Mouse (Mus musculus): ENCODE results near the gene Atrip.

The Atrip gene

GRCm38 (mm10) chr9:109073661-109074573 is at the start of gene Atrip:
Gene Atrip (minus strand): TSS chr9:109074124.
- DNase-seq (ENCODE audit: extremely low read depth, low read depth): peak; percentile 76

- DNase-seq (ENCODE audit: extremely low read depth, low read depth): peak; percentile 42
Observed at GRCm38 (mm10) chr9:109123266-109123665, 49.3 kb upstream of the Atrip start.

DNA sequence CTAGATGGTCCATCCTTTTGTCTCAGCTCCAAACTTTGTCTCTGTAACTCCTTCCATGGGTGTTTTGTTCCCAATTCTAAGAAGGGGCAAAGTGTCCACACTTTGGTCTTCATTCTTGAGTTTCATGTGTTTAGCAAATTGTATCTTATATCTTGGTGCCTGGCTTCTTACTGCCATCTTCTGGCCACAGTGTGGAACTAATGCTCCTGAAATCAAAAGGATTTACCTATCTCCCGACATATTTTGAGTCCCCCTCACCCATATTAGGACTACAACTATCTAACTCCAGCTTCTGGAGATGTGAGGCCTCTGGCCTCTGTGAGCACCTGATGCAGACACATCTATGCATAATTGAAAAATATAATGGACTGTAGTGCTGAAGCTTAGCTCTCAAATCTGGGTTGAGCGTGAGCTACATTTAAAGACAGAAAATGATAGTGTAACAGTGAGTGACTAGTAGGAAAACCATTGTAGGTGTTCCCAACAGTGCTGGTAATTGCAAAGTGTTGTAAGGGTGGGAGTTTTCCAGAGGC is 48.7 kb upstream of the Atrip start:
- peak; percentile 38 for DNase-seq (ENCODE audit: extremely low read depth, low read depth)

DNA sequence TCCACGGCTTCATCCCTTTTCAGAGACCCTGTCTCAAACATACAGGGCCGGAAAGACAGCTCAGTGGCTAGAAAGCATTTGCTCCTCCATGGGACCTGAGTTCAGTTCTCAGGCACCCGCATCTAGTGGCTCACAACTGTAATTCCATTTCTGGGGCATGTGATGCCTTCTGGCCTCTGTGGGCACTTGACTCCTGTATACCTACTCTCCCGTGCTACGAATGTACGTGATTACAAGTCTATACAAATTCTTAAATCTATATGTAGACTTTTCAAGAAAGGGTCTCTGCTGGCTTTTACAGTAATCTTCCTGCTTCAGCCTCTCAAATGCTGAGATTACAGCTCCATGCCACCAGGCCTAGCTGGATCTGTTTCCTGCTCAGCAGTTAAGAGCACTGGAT is 47.0 kb upstream of the Atrip start:
- DNase-seq (ENCODE audit: extremely low read depth, low read depth): no peak

GRCm38 (mm10) chr9:109119571-109119970 is 45.6 kb upstream of the Atrip start:
- no peak for DNase-seq (ENCODE audit: extremely low read depth, low read depth)

- no peak for DNase-seq (ENCODE audit: extremely low read depth, low read depth)
Observed at GRCm38 (mm10) chr9:109118106-109118505, 44.2 kb upstream of the Atrip start.

DNA sequence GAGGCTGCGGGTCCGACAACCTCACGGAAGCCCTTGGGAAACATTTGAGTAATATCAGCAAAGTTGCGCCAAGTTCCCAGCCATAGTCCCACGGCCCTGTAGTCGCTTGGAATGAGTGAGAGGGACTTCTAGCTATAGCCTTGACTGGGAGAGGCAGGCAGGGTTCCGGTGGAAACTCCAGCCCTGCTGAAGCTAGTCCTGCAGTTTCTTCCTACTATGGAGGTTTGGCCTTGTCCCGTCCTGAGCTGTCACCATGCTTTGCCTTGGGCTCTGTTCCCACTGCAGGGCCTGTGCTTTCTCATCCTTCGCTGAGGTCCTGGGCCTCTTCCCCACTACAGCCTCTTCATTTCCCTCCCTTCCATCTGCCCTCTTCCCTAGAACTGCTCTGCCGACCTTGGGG is 42.3 kb upstream of the Atrip start:
- DNase-seq (ENCODE audit: extremely low read depth, low read depth): no peak

- DNase-seq (ENCODE audit: extremely low read depth, low read depth): no peak
Observed at GRCm38 (mm10) chr9:109114871-109115270, 40.9 kb upstream of the Atrip start.

- no peak for DNase-seq (ENCODE audit: extremely low read depth, low read depth)
Observed at GRCm38 (mm10) chr9:109114276-109114675, 40.4 kb upstream of the Atrip start.

- no peak for DNase-seq (ENCODE audit: extremely low read depth, low read depth)
Observed at GRCm38 (mm10) chr9:109113331-109113730, 39.4 kb upstream of the Atrip start.

- no peak for DNase-seq (ENCODE audit: extremely low read depth, low read depth)
Observed at GRCm38 (mm10) chr9:109111591-109111990, 37.7 kb upstream of the Atrip start.

- no peak for DNase-seq (ENCODE audit: extremely low read depth, low read depth)
Observed at GRCm38 (mm10) chr9:109111101-109111500, 37.2 kb upstream of the Atrip start.

- no peak for DNase-seq (ENCODE audit: extremely low read depth, low read depth)
Observed at GRCm38 (mm10) chr9:109110240-109110639, 36.3 kb upstream of the Atrip start.

GRCm38 (mm10) chr9:109107341-109107740 is 33.4 kb upstream of the Atrip start:
- DNase-seq (ENCODE audit: extremely low read depth, low read depth): no peak

DNA sequence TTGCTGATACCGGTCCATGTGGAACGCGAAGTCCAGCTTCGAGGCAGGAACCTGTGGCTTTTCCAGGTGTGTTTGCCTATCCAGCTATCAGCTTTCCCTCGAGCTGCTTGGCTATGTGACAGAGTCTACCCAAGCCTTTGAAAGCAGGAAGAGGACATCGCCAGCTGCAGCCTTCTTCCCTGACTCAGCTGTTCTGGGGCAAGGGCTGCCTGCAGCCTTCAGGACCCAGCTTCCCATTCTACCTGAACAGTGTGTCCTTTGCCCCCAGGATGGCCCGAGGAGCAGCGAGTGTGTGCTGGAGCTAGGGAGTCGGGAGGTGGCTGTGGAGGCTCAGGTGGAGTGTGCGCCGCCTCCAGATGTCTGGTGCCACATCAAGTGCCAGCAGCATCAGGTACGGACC is 31.7 kb upstream of the Atrip start:
- no peak for DNase-seq (ENCODE audit: extremely low read depth, low read depth)

GRCm38 (mm10) chr9:109105011-109105410 is 31.1 kb upstream of the Atrip start:
- DNase-seq (ENCODE audit: extremely low read depth, low read depth): no peak

GRCm38 (mm10) chr9:109104083-109104482 is 30.2 kb upstream of the Atrip start:
- no peak for DNase-seq (ENCODE audit: extremely low read depth, low read depth)

DNA sequence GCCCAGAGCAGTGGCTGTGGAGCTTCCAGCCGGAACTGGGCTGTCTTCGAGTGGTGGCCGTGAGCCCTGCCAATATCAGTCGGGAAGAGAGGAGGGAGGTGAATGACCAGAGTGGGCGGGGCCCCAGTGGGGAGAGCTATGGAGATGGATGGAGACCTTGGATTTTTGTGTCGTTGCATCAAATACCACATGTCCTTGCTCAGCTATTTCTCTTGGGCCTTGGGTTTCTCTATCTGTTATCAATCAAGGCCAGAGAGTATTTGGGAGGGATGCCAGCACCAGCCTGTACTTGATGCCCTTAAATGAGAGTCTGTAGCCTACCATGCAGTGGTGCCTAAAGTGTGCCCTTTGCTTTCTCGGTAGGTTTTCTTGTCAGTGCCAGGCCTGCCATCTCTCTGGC is 29.3 kb upstream of the Atrip start:
- no peak for DNase-seq (ENCODE audit: extremely low read depth, low read depth)

DNA sequence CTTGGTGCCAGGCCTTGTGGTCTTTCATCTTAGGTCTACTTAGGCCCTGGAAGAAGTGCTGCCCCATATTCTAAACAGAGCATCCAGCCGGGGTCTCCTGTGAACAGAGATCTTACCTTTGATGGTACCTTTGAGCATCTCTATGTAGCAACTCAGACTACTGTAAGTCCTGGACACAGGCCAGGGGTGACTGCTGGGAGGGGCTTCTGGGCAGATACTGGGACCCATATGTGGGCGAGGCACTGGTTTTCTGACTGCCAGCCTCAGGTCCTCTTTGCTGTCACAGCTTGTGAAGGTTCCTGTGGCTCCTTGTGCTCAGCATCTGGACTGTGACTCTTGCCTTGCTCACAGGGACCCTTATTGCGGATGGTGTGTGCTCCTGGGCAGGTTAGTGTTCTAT is 28.6 kb upstream of the Atrip start:
- no peak for DNase-seq (ENCODE audit: extremely low read depth, low read depth)

DNA sequence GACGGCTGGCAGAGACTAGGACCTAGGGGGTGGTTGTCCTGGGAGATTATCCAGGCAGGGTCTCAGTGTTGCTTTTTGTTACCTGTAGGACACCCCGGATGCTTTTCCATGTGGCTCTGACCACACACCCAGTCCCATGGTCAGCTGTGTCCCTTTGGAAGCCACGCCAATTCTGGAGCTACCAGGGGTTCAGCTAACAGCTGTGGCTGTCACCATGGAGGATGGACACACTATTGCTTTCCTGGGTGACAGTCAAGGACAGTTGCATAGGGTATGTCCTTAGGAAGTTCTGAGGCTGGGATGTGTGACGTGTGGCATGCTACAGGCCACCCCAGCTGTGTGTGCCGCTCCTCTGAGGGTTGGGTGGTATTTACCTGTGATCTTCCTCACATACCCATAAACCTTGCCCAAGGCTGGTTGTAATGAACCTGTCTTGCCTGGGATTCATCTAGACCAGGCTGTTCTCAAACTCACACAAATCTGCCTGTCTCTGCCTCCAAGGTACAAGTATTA is 28.1 kb upstream of the Atrip start:
- DNase-seq (ENCODE audit: extremely low read depth, low read depth): no peak

DNA sequence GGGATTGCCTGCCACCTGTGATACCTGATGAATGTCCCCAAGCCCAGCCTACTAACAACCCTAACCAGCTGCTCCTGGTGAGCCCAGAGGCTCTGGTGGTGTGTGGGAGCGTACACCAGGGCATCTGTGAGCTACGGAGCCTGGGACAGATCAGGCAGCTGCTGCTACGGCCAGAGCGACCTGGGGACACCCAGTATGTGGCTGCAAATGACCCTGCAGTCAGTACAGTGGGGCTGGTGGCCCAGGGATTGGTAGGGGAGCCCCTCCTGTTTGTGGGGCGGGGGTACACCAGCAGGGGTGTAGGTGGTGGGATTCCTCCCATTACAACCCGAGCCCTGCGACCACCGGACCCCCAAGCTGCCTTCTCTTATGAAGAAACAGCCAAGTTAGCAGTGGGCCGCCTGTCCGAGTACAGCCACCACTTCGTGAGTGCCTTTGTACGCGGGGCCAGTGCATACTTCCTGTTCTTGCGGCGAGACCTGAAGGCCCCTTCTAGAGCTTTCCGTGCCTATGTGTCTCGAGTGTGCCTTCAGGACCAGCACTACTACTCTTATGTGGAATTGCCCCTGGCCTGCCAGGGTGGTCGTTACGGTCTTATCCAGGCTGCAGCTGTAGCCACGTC is 26.5 kb upstream of the Atrip start:
- no peak for DNase-seq (ENCODE audit: extremely low read depth, low read depth)

- DNase-seq (ENCODE audit: extremely low read depth, low read depth): no peak
Observed at GRCm38 (mm10) chr9:109098969-109099368, 25.0 kb upstream of the Atrip start.
